Mouse (Mus musculus): ENCODE measurements around the gene Mtpn. TPM values are rescaled to one million over a fixed set of nuclear protein-coding genes. Genes with fewer than 3 reads are reported as not detected.

Gene Mtpn
- total RNA-seq, 2 experiments from 2014 or later = 280 to 291 TPM

Small RNA genes lying within 50 kb of the gene (microRNA-seq; reads per million reads assigned to microRNA genes)
- gene Gm23053 = 0 reads per million in 2 experiments

Other genes starting within 250 kb of the Mtpn start
- gene Slc13a4, start 231.8 kb downstream of the Mtpn start, total RNA-seq (2021) = 10 to 100 TPM in 1 of 2 experiments, 1 to 10 TPM in 1; 2.6 to 11.9 TPM
- gene Fam180a, start 213.7 kb downstream of the Mtpn start, total RNA-seq (2021) = 1 to 10 TPM in 1 of 2 experiments, under 1 TPM in 1; 0.62 to 1.4 TPM

Measured in layer of hippocampus, postnatal 14 days (tissue).